Mouse (Mus musculus): Measurements from ENCODE around the gene Rgr.

DNA sequence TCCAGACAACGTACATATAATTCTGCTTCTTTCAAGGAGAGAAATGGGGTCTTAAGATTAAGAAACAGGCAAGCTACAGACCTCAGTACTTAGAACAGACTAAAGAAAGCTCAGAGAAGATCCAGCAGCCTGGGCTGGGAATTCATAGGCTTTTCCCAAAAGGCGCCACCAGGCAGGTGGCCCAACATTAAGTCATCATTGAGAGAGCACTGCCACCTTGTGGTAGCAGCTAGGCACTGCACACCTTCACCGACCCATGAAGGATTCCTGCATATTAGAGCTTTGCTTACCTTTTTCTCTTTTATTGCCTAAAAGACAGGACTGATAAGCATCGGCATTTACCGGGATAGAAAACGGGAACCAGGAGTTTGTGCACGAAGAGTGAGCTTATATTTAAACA lies 15.5 kb downstream of the Rgr start:
- TF ChIP-seq CTCF (IDR thresholded peaks at IDR 0.05; ENCODE audit: low read depth) (peak; percentile 86), EP300 (IDR thresholded peaks at IDR 0.05; ENCODE audit: low read depth) (no peak)
